In genomic region chr4:73111311-73111710, GRCm38 (mm10) we compare ENCODE assay signal across 9 mouse cellular contexts.
DNase-seq lines count a peak whose midpoint lies in the region; ATAC-seq lines count a peak whose summit lies in the region.
"Had no signal": no experiment of that assay in that cellular context is flagged by ENCODE, and none has a peak within 500 bp of the region (broad histone marks: within the 10 kb centered on the region; RNA-seq: fewer than 3 reads in every experiment).

No protein-coding gene starts in this region.

- H3K9me3 ChIP-seq in kidney, embryonic 16.5 days (ENCODE audit: low read length), result no peaks in the 10 kb centered on the region
- H3K9me3 ChIP-seq: liver, embryonic 13.5 days had no signal

- H3K27ac ChIP-seq in kidney, embryonic 16.5 days (ENCODE audit: low read length), result no peak overlapping the region
- H3K27ac ChIP-seq: liver, embryonic 13.5 days had no signal

- H3K36me3 ChIP-seq in kidney, embryonic 16.5 days (ENCODE audit: insufficient read depth, low read length), result no peaks in the 10 kb centered on the region
- H3K36me3 ChIP-seq: liver, embryonic 13.5 days had no signal

- H3K9ac ChIP-seq in kidney, embryonic 16.5 days (replicated peaks; ENCODE audit: low read length), result no peak overlapping the region
- H3K9ac ChIP-seq: liver, embryonic 13.5 days had no signal

- ATAC-seq in kidney, embryonic 16.5 days (ENCODE audit: low FRiP score, low TSS enrichment), result no peak

- no peak overlapping the region for H3K4me3 ChIP-seq in kidney, embryonic 16.5 days (ENCODE audit: low read length)
- H3K4me3 ChIP-seq: liver, embryonic 13.5 days had no signal

- peak; percentile 4 for DNase-seq in kidney, adult 9 months
- DNase-seq in 416B (ENCODE audit: low read depth), result peak; percentile 0
- DNase-seq in brain, adult 2 months (ENCODE audit: low read depth, low spot score), result peak; percentile 48
- DNase-seq in layer of hippocampus, postnatal 10 days (ENCODE audit: low spot score in 2 of 2), result peak; percentile 8 to 20
- no peak for DNase-seq in B cell, adult 2 months
- DNase-seq in thymus, postnatal 25 days, result no peak
- DNase-seq: heart, postnatal 4 days; liver, embryonic 13.5 days had no signal

- no peaks in the 10 kb centered on the region for H3K27me3 ChIP-seq in kidney, embryonic 16.5 days (ENCODE audit: insufficient read depth, low read length)
- H3K27me3 ChIP-seq: liver, embryonic 13.5 days had no signal

- no peak overlapping the region for H3K4me2 ChIP-seq in kidney, embryonic 16.5 days (replicated peaks; ENCODE audit: low read depth, low read length)
- H3K4me2 ChIP-seq: liver, embryonic 13.5 days had no signal

- no peaks in the 10 kb centered on the region for H3K4me1 ChIP-seq in kidney, embryonic 16.5 days (ENCODE audit: insufficient read depth, low read length)
- H3K4me1 ChIP-seq: liver, embryonic 13.5 days had no signal

- 55% methylated on average over 2 of the region's 2 CpGs for WGBS in kidney, embryonic 16.5 days

Comparison
In these comparisons a context has a peak if more than half of its experiments do, and no peak if none do; other contexts are left out.
1. DNase-seq: peak in kidney, adult 9 months (single experiment), 416B (single experiment), brain, adult 2 months (single experiment) and layer of hippocampus, postnatal 10 days (2 of 2); none in B cell, adult 2 months (0 of 2) and thymus, postnatal 25 days (single experiment).